Mouse (Mus musculus) frontal cortex, postnatal 14 days (tissue): Measurements from ENCODE around the gene Kidins220.

ENCODE experiments used
- DNase-seq, 2 experiments: peaks; one replicate each; pipeline ENCODE4 v3.0.0; 2022; ENCODE audit warnings: low spot score in 2 of 2

Gene Kidins220

DNA sequence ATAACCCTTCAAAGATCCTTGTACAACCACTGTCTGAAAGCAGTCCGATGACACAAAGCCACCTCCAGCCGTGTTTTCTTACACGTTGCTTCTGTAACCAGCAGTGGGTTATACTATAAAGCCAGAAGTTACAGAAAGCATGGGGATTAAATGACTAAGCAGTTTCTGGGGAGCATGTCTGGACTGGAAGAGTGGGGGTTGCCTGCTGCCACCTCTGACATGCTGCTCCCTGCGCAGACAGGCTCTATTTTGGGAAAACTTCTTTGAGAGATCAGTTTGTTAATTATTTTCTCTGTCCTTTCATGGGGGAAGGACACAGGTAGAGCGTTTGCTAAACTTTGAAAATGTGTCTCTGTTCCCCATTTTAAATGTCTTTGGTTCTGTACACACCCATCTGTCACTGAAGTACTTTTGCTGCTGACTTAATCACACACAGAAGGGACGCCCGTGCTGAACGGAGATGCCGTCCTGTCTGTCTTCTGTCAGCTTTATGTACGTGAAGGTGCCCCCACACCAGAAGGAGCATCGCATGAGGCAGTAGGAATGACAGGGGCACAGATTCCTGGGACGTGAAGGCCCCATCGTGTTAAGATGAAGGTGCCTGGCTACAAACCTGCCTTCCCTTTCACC lies 11.2 kb upstream of the Kidins220 start:
- no peak for DNase-seq

DNA sequence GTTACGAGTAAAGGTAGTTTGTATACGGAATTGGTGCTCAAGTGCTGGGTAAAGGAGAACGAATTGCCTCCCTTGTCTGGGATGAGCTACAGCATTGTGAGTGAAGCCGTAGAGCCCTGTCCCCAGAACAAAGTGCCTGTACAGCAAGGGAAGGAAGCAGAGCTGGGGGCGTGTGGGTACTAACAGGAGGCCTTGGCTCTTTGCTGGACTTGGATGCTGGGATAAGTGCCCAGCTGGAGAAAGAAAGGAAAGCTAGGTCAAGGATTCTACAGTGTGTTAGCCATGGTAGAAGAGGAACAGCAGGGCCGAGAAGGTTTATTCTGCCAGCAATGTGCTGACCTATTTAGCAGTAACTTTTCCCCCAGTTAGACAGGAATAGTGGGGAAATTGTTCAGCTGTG lies 9.3 kb upstream of the Kidins220 start:
- DNase-seq = peak in 1 of 2 experiments; percentile 44

DNA sequence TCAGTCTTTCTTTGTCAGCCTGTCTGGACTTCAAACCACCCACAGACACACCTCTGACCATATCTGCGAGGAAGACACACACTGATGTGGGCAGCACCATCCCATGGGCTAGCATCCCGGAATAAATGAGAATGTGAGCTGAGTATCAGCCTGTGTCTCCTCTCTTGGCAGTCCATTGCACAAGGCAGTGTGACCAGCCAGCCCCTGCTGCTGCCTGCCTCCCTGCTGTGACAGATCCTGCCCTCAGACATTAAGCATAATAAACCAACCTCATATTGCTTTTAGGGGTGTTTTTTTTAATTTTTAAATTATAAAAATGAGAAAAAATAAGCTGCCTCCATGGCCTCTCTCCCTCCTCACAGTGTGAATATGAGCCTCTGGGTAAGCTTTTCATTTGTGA lies 8.7 kb upstream of the Kidins220 start:
- no peak for DNase-seq

DNA sequence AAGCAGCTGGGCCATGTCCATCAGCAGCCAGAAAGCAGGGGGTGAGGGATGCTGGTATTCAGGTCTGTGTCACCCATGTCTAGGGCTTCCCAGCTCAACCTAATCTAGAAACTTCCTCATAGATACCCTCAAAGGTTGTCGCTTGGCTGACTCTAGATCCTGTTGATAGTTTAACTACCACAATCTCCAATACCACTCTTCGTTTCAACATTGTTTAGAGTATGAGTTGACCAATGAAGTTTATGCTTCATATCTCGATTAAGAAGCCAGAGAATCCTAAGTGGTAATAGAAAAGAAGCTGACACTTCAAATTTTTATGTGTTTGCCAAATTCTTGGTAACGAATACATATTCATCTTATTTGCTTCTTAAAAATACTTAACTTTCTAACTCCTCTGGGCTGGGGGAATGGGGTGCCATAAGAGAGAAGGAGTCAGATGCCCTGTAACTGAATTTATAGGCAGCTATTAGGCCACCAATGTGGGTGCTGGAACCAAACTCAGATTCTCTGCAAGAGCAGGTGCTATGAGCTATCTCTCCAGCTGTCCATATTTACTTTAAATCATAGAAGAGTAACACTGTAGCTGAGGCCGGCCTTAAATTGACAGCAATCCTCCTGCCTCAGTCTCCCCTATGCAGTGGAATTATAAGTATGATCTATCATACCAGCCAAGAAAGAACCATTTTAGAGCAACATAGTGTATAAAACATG lies 3.1 kb upstream of the Kidins220 start:
- no peak for DNase-seq

DNA sequence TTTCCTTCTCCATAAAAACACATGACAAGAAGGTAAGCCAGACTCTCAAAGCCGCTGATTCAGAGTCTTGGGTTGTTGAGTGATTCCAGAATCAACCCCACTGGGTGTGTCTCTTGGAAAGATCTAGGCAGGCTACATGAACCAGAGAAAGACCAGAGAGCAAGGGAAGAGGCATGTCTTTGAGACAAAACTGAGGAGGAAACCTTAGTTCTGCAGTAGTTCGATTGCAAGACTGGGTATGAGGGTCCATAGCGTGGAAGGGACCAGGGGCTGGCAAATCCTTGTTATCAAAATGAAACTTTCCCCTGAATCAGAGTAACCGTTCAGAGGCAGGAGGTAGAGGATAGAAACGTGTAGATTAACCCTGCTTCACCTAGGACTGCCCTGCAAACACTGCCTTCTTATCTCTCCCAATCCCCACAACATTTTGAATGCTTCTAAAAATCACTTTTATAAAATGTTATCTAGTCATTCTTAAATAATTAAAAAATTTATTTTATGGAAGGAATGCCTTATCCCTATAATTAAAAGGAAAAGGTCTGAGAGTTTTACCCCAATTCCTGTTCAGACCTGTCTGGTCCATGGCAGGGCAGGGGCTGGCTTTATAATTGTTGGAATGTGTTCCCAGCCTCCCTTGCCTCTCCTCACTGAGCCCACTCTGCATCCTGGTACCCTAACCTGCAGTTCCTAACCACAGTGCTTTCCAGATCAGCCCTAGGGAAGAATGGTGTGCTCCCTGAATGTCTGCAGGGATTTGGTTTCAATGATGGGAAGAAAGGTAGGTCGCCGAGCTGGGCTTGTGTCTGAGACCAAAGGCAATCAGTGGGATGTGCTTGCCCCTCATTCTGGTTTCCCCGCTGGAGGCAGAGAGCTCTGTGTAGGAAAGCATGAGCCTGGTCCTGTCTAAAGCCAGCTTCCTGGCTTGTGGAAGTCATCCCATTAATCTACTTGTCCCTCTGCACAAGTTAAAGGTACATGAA lies 2.1 kb upstream of the Kidins220 start:
- DNase-seq = no peak

DNA sequence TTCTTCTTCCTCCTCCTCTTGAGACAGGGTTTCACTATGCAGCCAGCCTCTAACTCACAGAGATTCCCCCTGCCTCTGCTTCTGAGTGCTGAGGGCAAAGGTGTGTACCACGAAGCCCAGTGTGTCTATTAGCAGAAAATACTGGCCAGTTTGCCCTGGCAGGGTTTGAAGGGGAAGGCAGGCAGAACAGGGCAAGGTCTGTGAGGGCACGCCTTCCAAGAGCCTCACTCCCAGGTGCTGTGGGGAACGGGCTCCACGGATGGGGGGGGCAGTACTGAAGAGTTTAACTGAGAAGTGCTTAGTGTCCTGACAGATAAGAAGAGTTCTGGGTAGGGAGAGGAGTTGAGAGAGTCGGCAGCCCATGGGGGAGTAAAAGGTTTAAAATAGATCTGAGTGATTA lies 1.1 kb upstream of the Kidins220 start:
- DNase-seq = no peak

DNA sequence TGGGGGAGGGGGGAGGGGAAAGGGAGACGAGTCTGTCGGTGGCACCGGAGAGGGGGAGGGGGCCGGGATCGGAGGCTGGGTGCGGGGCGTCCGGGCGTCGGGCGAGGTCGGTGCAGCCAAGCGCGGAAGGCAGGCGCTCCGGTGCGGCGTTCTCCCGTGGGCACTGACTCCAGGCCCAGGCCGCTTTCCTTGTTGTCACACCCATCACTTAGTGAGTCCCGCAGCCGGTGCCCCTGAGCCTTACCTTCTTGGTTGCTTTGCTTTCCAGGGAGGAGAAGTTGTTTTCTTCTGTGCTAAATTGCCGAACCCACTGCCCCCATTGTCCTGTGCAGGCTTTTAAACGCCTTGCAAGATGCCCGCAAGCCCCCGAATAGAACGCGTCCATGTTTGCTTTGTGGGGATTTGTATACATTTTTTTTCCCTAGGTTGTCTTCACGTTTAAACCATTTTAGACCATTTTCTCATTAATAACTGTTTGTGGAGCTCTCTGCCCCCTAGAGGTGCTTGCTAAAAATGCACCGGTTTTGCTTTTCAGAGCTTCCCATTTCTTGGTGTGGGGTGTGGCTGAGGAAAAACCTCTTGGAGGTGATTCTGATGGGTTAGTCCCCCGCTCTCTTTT lies 499 bp downstream of the Kidins220 start:
- peak; percentile 55 to 71 for DNase-seq

DNA sequence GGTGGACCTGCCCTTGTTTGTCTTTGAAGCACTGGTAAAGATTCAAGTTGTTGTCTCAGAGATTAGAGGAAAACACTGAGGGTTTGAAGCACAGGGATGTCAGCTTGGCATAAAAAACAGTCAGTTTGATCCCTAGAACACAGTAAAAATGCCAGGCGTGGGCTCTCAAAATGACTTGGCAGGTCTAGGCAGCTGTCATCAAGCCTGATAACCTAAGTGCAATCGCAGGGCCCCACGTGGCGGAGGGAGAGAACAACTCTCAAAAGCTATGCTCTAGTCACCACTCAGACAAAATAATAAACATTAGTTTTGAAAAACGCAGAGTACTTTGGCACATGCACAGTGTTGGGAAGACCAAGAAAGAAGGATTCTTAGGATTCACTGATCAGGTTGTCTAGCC lies 10.5 kb downstream of the Kidins220 start:
- no peak for DNase-seq

DNA sequence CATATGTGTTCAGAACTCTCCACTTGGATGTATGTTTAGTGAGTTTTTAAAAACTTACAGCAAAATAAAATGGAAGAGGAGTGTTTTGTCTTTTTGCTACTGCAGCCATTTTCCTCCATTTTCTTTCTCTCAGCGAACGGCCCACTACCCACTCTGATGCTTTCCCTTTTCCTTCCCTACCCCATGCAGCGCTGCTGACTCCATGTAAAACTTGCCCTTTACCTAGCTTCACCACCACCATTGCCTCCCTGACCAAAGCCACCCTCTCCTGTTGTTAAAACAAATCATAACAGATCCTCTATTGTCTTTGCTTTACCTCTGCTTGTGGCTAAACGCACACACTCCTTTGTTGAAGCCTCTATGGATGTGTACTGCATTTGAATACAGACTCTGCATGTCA lies 20.6 kb downstream of the Kidins220 start:
- DNase-seq = no peak

DNA sequence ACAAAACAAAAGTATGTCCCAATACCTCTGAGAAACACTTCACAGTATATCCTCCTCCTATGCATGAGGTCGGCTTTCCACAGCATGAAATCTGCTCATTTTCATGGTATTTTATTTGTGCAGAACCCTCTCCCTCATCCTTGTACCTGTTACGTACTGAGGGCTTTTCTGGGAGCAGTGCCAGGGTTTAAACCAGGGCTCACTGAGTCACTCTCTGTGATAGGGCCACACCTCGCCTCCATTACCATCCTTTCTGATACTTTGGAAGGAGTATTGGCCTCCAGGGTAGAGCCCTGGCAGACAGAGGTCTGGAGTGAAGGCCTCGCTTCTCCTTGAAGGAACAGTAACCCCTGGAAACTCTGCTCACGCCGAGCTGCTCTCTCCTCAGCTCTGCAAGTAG lies 30.6 kb downstream of the Kidins220 start:
- DNase-seq = no peak

DNA sequence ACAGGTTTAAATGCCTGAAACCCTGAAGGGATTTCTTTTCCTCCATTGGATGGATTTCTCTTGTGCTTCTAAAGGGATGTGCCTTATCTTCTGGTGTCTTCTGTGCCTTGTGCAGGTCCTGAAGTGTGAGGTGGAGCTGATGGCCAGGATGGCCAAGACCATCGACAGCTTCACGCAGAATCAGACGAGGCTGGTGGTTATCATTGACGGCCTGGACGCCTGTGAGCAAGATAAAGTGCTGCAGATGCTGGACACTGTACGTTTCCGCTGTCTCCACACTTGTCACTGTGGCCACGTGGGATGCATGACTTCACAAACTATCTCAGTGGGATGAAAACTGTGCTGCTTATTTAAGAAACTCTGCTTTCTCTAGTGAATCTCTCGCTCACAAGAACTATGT lies 35.2 kb downstream of the Kidins220 start:
- no peak for DNase-seq

DNA sequence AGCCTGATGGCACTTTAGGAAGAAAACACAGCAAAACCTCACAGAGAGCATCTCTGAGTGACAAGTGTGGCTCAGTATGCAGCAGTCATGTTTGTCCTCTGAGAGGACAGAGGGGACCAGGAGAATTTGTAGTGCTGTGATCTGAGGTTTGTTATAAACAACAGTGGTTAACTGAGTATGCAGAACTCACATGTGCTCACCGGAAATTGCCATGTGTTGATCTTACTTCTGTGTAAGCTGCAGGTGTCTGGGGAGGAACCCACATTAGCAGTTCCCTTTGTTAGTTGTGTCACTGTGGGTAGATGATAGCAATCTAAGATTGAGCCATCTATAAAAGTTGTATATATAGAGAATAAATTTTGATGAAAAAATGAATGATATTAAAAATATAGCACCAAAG lies 35.7 kb downstream of the Kidins220 start:
- DNase-seq = no peak

DNA sequence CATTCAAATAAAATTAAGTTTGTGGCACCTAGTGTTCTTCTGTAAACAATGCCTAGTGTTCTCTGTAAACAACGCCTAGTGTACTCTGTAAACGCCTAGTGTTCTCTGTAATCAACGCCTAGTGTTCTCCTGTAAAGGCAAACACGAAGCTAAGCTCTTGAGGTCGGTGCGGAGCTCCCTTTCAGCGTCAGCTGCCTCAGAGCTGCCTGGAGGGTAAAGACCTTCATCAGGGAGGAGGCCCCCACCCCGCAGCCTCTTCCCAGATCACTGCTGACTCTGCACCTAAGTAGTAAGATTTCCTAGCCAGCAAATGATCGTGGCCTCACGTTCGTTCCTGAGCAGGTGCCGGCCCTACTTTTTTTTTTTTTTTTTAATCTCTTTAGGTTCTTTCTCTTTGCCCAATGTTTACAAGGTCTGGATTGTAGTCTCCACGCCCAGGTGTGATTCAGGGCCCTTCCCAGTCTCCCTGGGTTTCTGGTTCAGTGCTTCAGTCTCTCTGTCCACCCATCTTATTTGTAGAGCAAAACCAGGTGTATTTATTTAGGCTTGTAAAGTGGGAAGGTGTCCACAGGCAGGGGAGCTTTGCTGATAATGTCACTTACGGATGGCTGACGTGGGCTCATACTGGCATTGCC lies 37.1 kb downstream of the Kidins220 start:
- no peak for DNase-seq

DNA sequence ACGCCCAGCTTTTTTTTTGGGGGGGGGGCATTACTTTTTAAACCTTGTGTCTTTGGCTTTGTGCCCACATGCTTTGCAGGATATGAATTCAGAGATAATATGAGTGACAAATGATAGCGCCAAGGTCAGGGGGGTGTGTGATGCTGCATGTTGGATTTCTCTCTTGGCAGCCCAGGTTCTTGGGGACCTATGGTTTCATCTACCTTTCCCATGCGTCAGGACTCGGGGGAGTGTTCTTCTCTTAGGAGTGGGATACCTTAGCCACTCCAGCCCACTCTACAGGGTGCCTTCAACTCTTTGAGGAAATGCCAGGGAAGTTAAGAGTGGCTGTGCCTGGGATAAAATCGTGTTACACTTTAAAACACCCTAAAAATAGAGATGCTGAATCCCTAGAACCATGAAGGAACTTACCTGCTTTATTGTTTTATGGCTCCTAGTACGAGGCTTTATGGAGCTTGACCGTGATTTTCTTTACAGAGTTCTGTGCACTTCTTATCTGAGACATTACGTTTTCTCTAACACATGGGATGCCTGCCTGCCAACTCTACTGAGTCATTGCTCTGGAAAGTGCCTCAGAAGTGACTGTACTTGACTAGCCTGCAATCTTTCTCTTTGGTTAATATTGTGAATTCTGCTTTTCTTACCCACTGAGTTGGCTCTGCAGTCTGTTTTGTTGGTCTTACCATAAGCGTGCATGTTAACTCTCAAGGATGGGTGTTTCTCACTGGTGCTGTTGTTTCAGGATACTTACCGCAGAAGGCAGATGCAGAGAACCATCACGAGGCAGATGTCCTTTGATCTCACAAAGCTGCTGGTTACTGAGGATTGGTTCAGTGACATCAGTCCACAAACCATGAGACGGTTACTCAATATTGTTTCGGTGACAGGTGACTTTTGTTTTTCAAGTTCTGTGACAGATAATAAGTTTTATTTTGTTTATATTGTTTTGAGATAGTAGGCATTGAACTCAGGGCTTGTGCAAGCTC lies 38.1 kb downstream of the Kidins220 start:
- no peak for DNase-seq

DNA sequence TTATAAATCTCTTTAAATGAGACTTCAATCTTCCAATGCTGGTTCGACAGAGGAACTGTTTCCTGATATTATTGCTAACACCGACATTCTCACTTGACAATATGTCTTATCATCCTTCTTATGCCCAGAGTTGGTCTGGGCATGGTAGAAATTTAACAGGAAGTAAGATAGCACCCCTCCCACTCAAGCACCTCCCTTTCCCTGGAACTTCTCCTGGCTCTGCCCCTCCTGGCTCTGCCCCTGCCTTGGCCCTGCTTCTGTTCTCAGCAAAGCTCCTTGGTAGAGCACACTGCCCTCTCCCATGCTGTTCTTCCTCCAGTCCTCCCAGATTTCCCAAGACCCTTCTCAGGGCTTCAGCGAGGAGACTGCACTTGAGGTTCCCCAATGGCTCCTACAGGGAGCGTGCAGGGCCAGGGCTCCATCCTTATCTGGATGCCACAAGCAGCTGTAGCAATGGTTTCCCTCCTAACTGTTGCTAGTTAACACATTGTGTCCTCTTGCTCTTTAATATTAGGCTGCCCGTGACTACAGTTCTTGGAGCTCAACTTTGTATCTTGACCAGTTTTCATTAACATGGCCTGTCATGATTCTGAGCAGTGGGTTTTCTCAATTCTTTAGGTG lies 39.7 kb downstream of the Kidins220 start:
- no peak for DNase-seq

DNA sequence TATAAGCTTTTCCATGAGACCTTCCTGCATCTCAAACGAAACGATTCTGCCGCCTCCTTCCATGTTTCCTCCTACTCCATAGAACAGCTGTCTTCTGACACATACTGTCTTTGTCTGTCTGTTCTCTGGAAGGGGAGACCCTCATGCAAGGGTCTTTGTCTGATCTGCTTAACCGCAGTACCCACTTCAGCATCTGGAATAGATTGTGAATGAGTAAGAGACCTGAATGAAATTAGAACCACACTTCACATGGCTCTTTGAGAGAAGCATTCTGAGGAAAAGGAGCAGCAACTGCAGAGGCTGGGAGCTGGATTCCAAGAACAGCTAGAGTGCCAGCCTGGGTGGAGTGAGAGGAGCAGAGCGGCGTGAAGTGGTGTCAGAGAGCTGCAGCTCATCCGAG lies 40.2 kb downstream of the Kidins220 start:
- no peak for DNase-seq

DNA sequence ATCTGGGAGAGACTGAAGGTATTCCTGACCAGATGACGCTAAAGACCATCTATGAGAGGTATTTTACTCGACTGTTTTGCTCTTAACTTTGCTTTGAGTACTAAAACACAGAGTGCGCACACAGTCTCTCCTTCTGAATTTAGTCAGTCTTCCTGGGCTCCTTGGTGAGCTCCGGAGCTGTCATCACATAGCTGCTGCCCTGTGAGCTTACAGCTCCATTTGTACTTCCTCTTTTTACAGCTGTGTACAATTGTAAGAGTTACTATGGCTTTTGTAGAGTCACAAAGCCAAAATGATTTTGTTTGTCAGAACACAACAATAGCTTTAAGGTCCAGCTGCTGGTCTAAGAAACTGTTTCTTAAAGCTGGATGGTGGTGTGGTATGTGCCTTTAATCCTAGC lies 42.3 kb downstream of the Kidins220 start:
- no peak for DNase-seq

DNA sequence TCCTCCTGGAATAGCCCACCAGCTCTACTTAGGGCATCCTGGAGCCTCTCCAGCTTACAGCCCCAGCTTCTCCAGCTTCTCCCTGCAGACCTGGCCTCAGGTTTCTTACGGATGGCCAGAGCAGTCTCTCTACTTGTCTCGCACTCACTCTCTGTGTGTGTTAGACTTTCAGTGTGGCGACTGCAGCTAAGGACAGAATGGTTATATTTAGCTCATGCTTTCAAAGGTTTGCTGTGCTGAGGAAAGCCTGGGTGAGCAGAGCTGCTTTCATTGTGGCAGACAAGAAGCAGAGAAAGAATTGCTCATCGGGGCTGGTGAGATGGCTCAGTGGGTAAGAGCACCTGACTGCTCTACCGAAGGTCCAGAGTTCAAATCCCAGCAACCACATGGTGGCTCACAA lies 46.3 kb downstream of the Kidins220 start:
- no peak for DNase-seq

DNA sequence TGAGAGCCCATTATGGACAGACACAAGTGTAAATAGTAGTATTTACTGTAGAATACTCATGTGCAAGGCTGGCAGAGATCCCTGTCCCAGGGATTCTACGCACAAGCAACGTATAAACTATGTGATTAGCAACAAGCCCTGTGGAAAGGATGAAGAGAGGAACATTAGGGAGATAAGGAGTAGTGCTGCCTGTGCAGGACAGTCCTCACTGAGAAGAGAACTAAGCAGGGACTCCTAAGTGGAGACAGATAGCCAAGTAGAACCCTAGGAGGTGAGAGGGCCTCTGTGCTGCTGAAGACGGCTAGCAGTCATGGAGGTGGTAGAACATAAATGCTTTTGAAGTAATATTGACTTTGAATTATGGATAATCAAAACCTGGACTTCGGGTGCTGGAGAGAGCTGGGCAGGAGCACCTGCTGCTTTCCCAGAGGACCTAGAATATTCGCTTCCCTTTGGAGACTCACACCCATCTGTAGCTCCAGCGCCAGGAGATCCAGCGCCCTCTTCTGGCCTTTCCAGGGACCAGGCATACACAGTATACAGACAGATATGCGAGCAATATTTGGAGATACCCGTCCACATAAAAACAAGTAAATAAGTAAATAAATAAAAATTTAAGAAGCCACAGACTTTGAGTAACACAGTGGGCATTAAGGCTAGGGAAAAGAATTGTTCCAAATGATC lies 50.3 kb downstream of the Kidins220 start:
- no peak for DNase-seq
